Mouse (Mus musculus): ENCODE measurements around the gene Map2k3. TPM values are rescaled to one million over a fixed set of nuclear protein-coding genes. Genes with fewer than 3 reads are reported as not detected.

The Map2k3 gene
- total and polyA plus RNA-seq, 3 experiments, result 13.7 to 92.5 (median 35.5) TPM

DNA sequence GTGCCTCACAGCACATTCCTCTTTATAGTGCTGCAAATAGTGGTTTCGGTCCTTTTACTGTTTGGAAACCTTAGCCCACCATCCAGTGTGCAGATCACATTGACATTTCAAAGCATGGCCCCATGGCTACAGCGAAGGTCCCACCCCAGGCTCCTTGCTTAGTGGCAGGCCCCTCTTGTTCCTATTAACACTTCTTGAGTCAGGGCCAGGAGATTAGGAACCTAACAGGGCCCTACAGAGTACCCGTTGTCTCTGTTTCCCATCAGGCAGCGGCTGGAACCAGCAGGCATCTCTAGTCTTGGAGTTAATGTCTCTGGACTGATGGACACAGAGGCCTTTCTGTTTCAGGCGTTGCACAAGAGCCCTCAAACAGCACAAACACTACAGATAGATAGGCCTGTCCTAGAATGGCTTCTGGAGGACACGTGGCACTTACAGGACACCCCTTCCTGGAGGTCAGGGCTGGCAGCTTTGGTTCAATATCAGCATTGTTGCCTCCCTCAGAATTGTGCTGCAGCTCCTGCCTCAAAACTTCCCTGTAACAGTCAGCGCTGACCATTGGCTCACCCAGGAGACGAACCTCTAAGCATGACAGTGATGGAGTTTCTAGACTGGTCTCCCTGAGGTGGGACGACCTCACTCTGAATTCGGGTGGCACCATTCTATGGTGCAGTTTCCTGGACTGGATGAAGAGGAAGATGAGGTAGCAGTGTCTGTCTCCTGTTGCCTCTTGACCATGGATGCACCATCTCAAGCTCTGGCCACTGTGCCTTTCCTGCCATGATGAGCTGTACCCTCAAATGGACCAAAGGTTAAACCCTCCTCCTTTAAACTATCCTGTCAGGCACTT is 22.6 kb downstream of the Map2k3 start:
- Histone ChIP-seq H3K36me3 (replicated peaks in 1 of 2; ENCODE audit: control insufficient read depth in 1 of 2, insufficient read depth in 1 of 2, low read length in 1 of 2) (peaks cover 33 to 58% of the 10 kb centered on the region in 2 experiments), H3K4me3 (replicated peaks in 1 of 3; ENCODE audit: low read depth in 2 of 3, low read length in 2 of 3, poor library complexity in 1 of 3) (no peak overlapping the region), H3K4me2 (ENCODE audit: insufficient read depth, low read depth, poor library complexity, severe bottlenecking) (no peak overlapping the region), H3K9me3 (replicated peaks; ENCODE audit: low read length) (no peaks in the 10 kb centered on the region), H3K4me1 (ENCODE audit: control insufficient read depth in 1 of 2, insufficient read depth in 2 of 2) (peaks cover 0 to 4% of the 10 kb centered on the region in 2 experiments; a peak in 1 of 4 replicates), H3K9ac (ENCODE audit: insufficient read depth, low read depth) (no peak overlapping the region), H3K27me3 (replicated peaks) (no peaks in the 10 kb centered on the region), H3K27ac (ENCODE audit: insufficient read depth, low read depth) (no peak overlapping the region), H3K79me2 (replicated peaks; ENCODE audit: control insufficient read depth, extremely low read depth, insufficient read depth, poor library complexity, severe bottlenecking) (no peaks in the 10 kb centered on the region)
- in situ Hi-C loops (cut with MboI; ENCODE audit: low pct_ligation_motif_present, low pct_unique_long_range_greater_than_20kb, low sequenced_read_pairs), result no loop called here
- dilution Hi-C loops (cut with MboI; ENCODE audit: extremely low pct_ligation_motif_present, extremely low pct_unique_long_range_greater_than_20kb, low sequenced_read_pairs), result no loop called here
- TF ChIP-seq POLR2AphosphoS2 (IDR thresholded peaks at IDR 0.05; ENCODE audit: low read depth, low read length) (peak; percentile 60; the same call in 1 of the 2 replicates), ZC3H11A (IDR thresholded peaks at IDR 0.05; ENCODE audit: low read depth, low read length) (no peak)
- no peak for DNase-seq (ENCODE audit: extremely low read depth)

DNA sequence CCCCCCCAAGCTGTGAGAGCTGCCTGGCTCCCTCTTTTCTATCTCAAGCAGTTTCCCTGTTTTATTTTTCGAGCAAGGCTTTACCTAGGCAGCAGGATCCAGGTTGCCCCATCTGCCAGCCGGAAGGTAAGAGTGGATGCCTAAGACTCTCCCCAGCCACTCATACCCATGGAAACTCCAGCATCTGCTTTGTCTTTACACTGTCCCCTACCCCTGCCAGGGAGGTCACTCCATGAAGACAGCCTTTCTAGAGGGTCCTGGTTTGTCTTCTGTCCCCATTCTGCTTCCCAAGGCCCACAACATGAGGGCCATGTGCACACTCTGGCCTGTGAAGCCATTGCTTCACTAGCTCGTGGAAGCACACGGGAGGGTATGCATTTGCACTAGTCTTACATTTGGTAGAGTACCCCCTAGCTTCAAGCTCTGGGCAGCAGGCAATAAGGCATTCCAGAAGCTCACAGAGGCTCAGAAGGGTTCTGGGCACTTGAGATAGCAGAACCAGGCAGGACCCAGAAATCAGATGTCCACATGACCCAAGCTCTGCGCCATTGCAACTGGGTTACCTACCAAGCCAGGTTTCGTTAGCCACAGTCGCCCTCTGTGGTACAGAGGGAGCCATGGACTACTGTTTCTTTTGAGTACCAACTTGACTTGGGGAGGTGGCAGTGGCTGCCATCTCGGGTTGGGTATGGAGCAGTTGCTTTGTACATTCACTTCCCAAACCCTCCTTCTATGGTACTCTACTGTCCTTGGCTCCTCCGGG is 24.0 kb downstream of the Map2k3 start:
- no peak for DNase-seq (ENCODE audit: extremely low read depth)
- in situ Hi-C loops (cut with MboI; ENCODE audit: low pct_ligation_motif_present, low pct_unique_long_range_greater_than_20kb, low sequenced_read_pairs), result no loop called here

DNA sequence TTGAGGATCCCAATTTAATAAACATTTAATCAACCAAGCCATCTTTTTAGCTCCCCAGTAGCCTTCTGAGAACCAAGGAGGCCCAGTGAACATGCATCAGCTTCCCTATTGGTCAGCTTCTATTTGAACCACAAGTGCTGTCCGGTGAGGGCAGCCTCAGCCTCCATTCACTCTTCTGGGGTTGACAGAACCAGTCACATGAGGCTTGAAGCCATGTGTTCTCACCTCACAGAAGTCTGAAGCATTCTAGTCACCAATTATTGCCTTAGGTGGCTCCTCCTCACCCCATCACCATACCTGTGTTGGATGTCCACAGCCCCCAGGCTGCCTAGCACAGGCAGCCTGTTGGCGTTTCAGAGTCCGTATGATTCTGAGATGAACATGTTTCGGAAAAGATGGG is 27.1 kb downstream of the Map2k3 start:
- Histone ChIP-seq H3K4me3 (replicated peaks in 1 of 3; ENCODE audit: low read depth in 2 of 3, low read length in 2 of 3, poor library complexity in 1 of 3) (no peak overlapping the region), H3K4me1 (ENCODE audit: control insufficient read depth in 1 of 2, insufficient read depth in 2 of 2) (peaks cover 3 to 23% of the 10 kb centered on the region in 2 experiments; a peak in 3 of 4 replicates), H3K4me2 (ENCODE audit: insufficient read depth, low read depth, poor library complexity, severe bottlenecking) (no peak overlapping the region), H3K27me3 (replicated peaks) (no peaks in the 10 kb centered on the region), H3K27ac (ENCODE audit: insufficient read depth, low read depth) (no peak overlapping the region), H3K79me2 (replicated peaks; ENCODE audit: control insufficient read depth, extremely low read depth, insufficient read depth, poor library complexity, severe bottlenecking) (no peaks in the 10 kb centered on the region), H3K9ac (ENCODE audit: insufficient read depth, low read depth) (no peak overlapping the region), H3K36me3 (replicated peaks in 1 of 2; ENCODE audit: control insufficient read depth in 1 of 2, insufficient read depth in 1 of 2, low read length in 1 of 2) (peaks cover 0 to 17% of the 10 kb centered on the region in 2 experiments), H3K9me3 (replicated peaks; ENCODE audit: low read length) (no peaks in the 10 kb centered on the region)
- in situ Hi-C loops (cut with MboI; ENCODE audit: low pct_ligation_motif_present, low pct_unique_long_range_greater_than_20kb, low sequenced_read_pairs) (no loop called here), dilution Hi-C loops (cut with MboI; ENCODE audit: extremely low pct_ligation_motif_present, extremely low pct_unique_long_range_greater_than_20kb, low sequenced_read_pairs) (no loop called here)
- no peak for DNase-seq (ENCODE audit: extremely low read depth)
- TF ChIP-seq EP300 (IDR thresholded peaks at IDR 0.05; ENCODE audit: low read length) (no peak), PAX5 (IDR thresholded peaks at IDR 0.05; ENCODE audit: low read length) (no peak), ETS1 (conservative IDR thresholded peaks at IDR 0.05; ENCODE audit: low read depth, low read length) (no peak), CTCF (conservative IDR thresholded peaks at IDR 0.05 in 1 of 2, IDR thresholded peaks at IDR 0.05 in 1 of 2; ENCODE audit: low read depth in 2 of 2, low read length in 2 of 2) (no peak), NRF1 (IDR thresholded peaks at IDR 0.05; ENCODE audit: low read depth, low read length) (no peak), ZNF384 (IDR thresholded peaks at IDR 0.05; ENCODE audit: low read depth, low read length) (no peak), CHD2 (IDR thresholded peaks at IDR 0.05; ENCODE audit: low read length) (no peak), RCOR1 (conservative IDR thresholded peaks at IDR 0.05; ENCODE audit: low read depth, low read length) (no peak), ZKSCAN1 (IDR thresholded peaks at IDR 0.05; ENCODE audit: borderline replicate concordance, low read depth, low read length) (no peak)

More for the DNA sequence above, 24.0 kb downstream of the Map2k3 start:
- no peak overlapping the region for H3K27ac ChIP-seq (ENCODE audit: insufficient read depth, low read depth)
- no peaks in the 10 kb centered on the region for H3K79me2 ChIP-seq (replicated peaks; ENCODE audit: control insufficient read depth, extremely low read depth, insufficient read depth, poor library complexity, severe bottlenecking)
- H3K4me1 ChIP-seq (ENCODE audit: control insufficient read depth in 1 of 2, insufficient read depth in 2 of 2), result peaks cover 3 to 14% of the 10 kb centered on the region in 2 experiments; a peak in 3 of 4 replicates
- dilution Hi-C loops (cut with MboI; ENCODE audit: extremely low pct_ligation_motif_present, extremely low pct_unique_long_range_greater_than_20kb, low sequenced_read_pairs), result no loop called here
- peaks cover 25 to 48% of the 10 kb centered on the region in 2 experiments for H3K36me3 ChIP-seq (replicated peaks in 1 of 2; ENCODE audit: control insufficient read depth in 1 of 2, insufficient read depth in 1 of 2, low read length in 1 of 2)
- no peaks in the 10 kb centered on the region for H3K9me3 ChIP-seq (replicated peaks; ENCODE audit: low read length)
- H3K4me3 ChIP-seq (replicated peaks in 1 of 3; ENCODE audit: low read depth in 2 of 3, low read length in 2 of 3, poor library complexity in 1 of 3), result no peak overlapping the region
- H3K27me3 ChIP-seq (replicated peaks), result no peaks in the 10 kb centered on the region
- peak in 1 of 2 experiments; percentile 27; a peak in 2 of 4 replicates for TF ChIP-seq CTCF (conservative IDR thresholded peaks at IDR 0.05 in 1 of 2, IDR thresholded peaks at IDR 0.05 in 1 of 2; ENCODE audit: low read depth in 2 of 2, low read length in 2 of 2)
- TF ChIP-seq UBTF (IDR thresholded peaks at IDR 0.05; ENCODE audit: low read depth, low read length), result no peak
- TF ChIP-seq GABPA (IDR thresholded peaks at IDR 0.05; ENCODE audit: insufficient replicate concordance, low read depth, low read length), result no peak
- TF ChIP-seq RAD21 (IDR thresholded peaks at IDR 0.05; ENCODE audit: low read depth, low read length), result peak; percentile 11
- no peak for TF ChIP-seq MXI1 (IDR thresholded peaks at IDR 0.05; ENCODE audit: low read depth, low read length)
- TF ChIP-seq RCOR1 (conservative IDR thresholded peaks at IDR 0.05; ENCODE audit: low read depth, low read length), result no peak
- no peak for TF ChIP-seq HCFC1 (IDR thresholded peaks at IDR 0.05; ENCODE audit: low read depth, low read length)
- TF ChIP-seq MYC (IDR thresholded peaks at IDR 0.05; ENCODE audit: low read depth, low read length), result no peak
- no peak for TF ChIP-seq E2F4 (IDR thresholded peaks at IDR 0.05; ENCODE audit: insufficient replicate concordance, low read depth, low read length)
- no peak for TF ChIP-seq MAX (IDR thresholded peaks at IDR 0.05; ENCODE audit: low read length)
- no peak for TF ChIP-seq BHLHE40 (IDR thresholded peaks at IDR 0.05; ENCODE audit: low read depth, low read length)
- TF ChIP-seq ZNF384 (IDR thresholded peaks at IDR 0.05; ENCODE audit: low read depth, low read length), result no peak
- TF ChIP-seq SMC3 (IDR thresholded peaks at IDR 0.05; ENCODE audit: low read depth, low read length), result 0 out of 2 replicates have a peak, but pooled peaks have one; percentile 5
- TF ChIP-seq ZMIZ1 (IDR thresholded peaks at IDR 0.05; ENCODE audit: low read depth, low read length), result no peak
- no peak overlapping the region for H3K4me2 ChIP-seq (ENCODE audit: insufficient read depth, low read depth, poor library complexity, severe bottlenecking)
- no peak overlapping the region for H3K9ac ChIP-seq (ENCODE audit: insufficient read depth, low read depth)

Data from CH12.LX (cell line).